Comparison of ENCODE assay signal across 9 mouse cellular contexts in the genomic region with DNA sequence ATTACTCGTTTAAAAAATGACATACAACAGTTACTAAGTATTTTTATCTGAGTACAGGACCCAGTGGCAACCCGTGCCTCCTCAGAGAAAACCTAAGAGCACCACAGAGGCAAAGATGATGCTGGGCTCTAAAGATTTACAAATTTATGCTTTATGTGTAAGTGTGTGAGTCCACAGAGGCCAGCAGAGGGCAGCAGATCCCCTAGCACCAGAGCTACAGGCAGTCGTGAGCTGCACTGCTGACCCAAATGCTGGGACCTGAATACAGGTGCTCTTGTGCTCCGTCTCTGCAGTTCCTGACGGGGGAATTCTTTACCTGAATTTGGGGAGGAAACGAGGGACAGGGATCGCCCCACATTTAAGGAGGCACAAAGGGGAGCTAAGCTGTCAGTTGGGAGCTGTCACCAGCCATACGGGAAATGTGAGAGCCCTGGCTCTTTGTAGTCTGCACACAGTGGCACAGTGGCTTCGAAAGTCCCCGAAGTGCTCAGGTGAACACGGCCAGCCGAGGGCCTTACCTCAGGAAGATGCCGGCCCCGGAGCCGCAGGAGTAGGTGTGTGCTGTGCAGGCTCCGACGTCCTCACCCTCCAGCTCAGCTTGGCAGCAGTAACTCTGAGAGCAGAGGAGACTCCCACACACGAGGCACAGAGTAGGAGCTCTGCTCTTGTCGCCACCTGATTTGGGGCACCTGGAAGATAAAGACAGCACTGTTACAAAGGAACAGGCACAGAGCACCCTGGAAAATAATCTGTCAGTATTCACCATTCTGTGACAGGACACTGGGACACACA. TPM values are rescaled to one million over a fixed set of nuclear protein-coding genes. Genes with fewer than 3 reads are reported as not detected.
DNase-seq lines count a peak whose midpoint lies in the region; ATAC-seq and TF ChIP-seq lines count a peak whose summit lies in the region.
"Had no signal": no experiment of that assay in that cellular context is flagged by ENCODE, and none has a peak within 500 bp of the region (broad histone marks: within the 10 kb centered on the region; RNA-seq: fewer than 3 reads in every experiment).

No protein-coding gene starts in this region.

- no peak overlapping the region for H3K9ac ChIP-seq in embryonic facial prominence, embryonic 14.5 days (ENCODE audit: low read depth, low read length)
- H3K9ac ChIP-seq: lung, embryonic 15.5 days had no signal

- H3K4me2 ChIP-seq in embryonic facial prominence, embryonic 14.5 days (ENCODE audit: low read depth, low read length), result no peak overlapping the region
- H3K4me2 ChIP-seq: lung, embryonic 15.5 days had no signal

- no peak overlapping the region for H3K4me3 ChIP-seq in gastrocnemius, adult 2 months
- no peak overlapping the region for H3K4me3 ChIP-seq in embryonic facial prominence, embryonic 14.5 days (ENCODE audit: low read depth, low read length)
- H3K4me3 ChIP-seq: lung, embryonic 15.5 days had no signal

- peak; percentile 66 for DNase-seq in gastrocnemius, adult 2 months
- DNase-seq in gastrocnemius, postnatal 25 days, result no peak
- DNase-seq in B cell, adult 2 months, result peak; percentile 62 to 64
- DNase-seq in adrenal gland, postnatal 36 days, result peak; percentile 59 to 79
- peak; percentile 68 for DNase-seq in embryonic facial prominence, embryonic 14.5 days (ENCODE audit: low spot score)
- DNase-seq in kidney, postnatal 36 days, result peak; percentile 53 to 87
- DNase-seq in lung, postnatal 25 days (ENCODE audit: low spot score), result peak; percentile 37
- peak; percentile 17 to 32 for DNase-seq in spleen, postnatal 14 days (ENCODE audit: low spot score in 2 of 2)

- peak; percentile 79 for TF ChIP-seq CTCF in gastrocnemius, adult 2 months (IDR thresholded peaks at IDR 0.05)

- ATAC-seq in embryonic facial prominence, embryonic 14.5 days (ENCODE audit: low read depth), result no peak

- H3K27ac ChIP-seq in gastrocnemius, adult 2 months, result no peak overlapping the region
- H3K27ac ChIP-seq in embryonic facial prominence, embryonic 14.5 days (replicated peaks; ENCODE audit: low read depth, low read length), result no peak overlapping the region
- H3K27ac ChIP-seq: lung, embryonic 15.5 days had no signal

- intact Hi-C loops in gastrocnemius, adult 2 months (cut with DNase I), result loop anchor here (5.0 kb wide), 1 partner anchor 99 kb away; no protein-coding TSS in a partner anchor

- no peaks in the 10 kb centered on the region for H3K9me3 ChIP-seq in embryonic facial prominence, embryonic 14.5 days (ENCODE audit: control insufficient read depth, low read length)
- H3K9me3 ChIP-seq: lung, embryonic 15.5 days had no signal

- no peaks in the 10 kb centered on the region for H3K4me1 ChIP-seq in embryonic facial prominence, embryonic 14.5 days (ENCODE audit: control insufficient read depth, insufficient read depth, low read length)
- H3K4me1 ChIP-seq: lung, embryonic 15.5 days had no signal

- peaks cover 92% of the 10 kb centered on the region for H3K36me3 ChIP-seq in embryonic facial prominence, embryonic 14.5 days (ENCODE audit: control insufficient read depth, insufficient read depth, low read length)

- WGBS in embryonic facial prominence, embryonic 14.5 days, result 78% methylated on average over 19 of the region's 19 CpGs

- H3K27me3 ChIP-seq in embryonic facial prominence, embryonic 14.5 days (replicated peaks; ENCODE audit: control insufficient read depth, insufficient read depth, low read length), result no peaks in the 10 kb centered on the region
- H3K27me3 ChIP-seq: lung, embryonic 15.5 days had no signal

RNA-seq across cellular contexts. Expression of a gene that starts 23.5 kb away (rescaled TPM):
- not detected for total RNA-seq in gastrocnemius, adult 2 months (2021)
- total RNA-seq in gastrocnemius, postnatal 25 days (2021), result not detected
- total RNA-seq in adrenal gland, postnatal 36 days (2021), result not detected
- not detected in 2 replicates for polyA plus RNA-seq in embryonic facial prominence, embryonic 14.5 days (2014; fragmentation: Nextera tagmentation; extraction: Ambion mirVana)
- polyA plus RNA-seq: lung, embryonic 15.5 days had no signal

RNA-seq across cellular contexts. Expression of a gene that starts 43.3 kb away (rescaled TPM):
- total RNA-seq in gastrocnemius, adult 2 months (2021), result 1 to 10 TPM; 6.0 to 8.2 TPM
- 1 to 10 TPM; 7.1 to 8.5 TPM for total RNA-seq in gastrocnemius, postnatal 25 days (2021)
- 10 to 100 TPM; 20.9 to 21.9 TPM for total RNA-seq in adrenal gland, postnatal 36 days (2021)
- 55.0 and 63.3 TPM in 2 replicates for polyA plus RNA-seq in embryonic facial prominence, embryonic 14.5 days (2014; fragmentation: Nextera tagmentation; extraction: Ambion mirVana)
